Mouse (Mus musculus) hindbrain, postnatal 0 days (tissue): ENCODE measurements around the gene Auts2. TPM values are rescaled to one million over a fixed set of nuclear protein-coding genes. Genes with fewer than 3 reads are reported as not detected.

Experiments used
- ATAC-seq: fragments of 200-750 bp; cut with Nextera tagmentation; 2 replicates; pipeline ENCODE4 v1.8.0; 2017; ENCODE audit warnings: mild to moderate bottlenecking, moderate TSS enrichment, moderate library complexity
- DNase-seq: peaks from one replicate; pipeline ENCODE4 v3.0.0-alpha.2; 2015; ENCODE audit warnings: low spot score
- H3K27ac ChIP-seq: fragments of 300-500 bp; sonication (generic); 2 replicates; pipeline ENCODE4 v1.5.1; 2014; ENCODE audit warnings: mild to moderate bottlenecking
- H3K27me3 ChIP-seq: fragments of 300-500 bp; sonication (generic); 2 replicates; pipeline ENCODE4 v1.6.1; 2014; ENCODE audit warnings: low read length, mixed read lengths; ENCODE audit not compliant: insufficient read depth
- H3K36me3 ChIP-seq: fragments of 300-500 bp; sonication (generic); 2 replicates; pipeline ENCODE4 v1.6.1; 2014; ENCODE audit warnings: low read length, mixed read lengths; ENCODE audit not compliant: insufficient read depth
- H3K4me1 ChIP-seq: fragments of 300-500 bp; sonication (generic); 2 replicates; pipeline ENCODE4 v1.6.1; 2014; ENCODE audit warnings: antibody characterized with exemption, low read length, mixed read lengths; ENCODE audit not compliant: insufficient read depth
- H3K4me2 ChIP-seq: fragments of 300-500 bp; sonication (generic); 2 replicates; pipeline ENCODE4 v1.6.1; 2014; ENCODE audit warnings: low read depth, mild to moderate bottlenecking, low read length, moderate library complexity, mixed read lengths
- H3K4me3 ChIP-seq: fragments of 300-500 bp; sonication (generic); 2 replicates; pipeline ENCODE4 v1.5.1; 2014; ENCODE audit warnings: low read length
- H3K9ac ChIP-seq: fragments of 300-500 bp; sonication (generic); replicated peaks from 2 replicates; pipeline ENCODE4 v1.6.1; 2014; ENCODE audit warnings: mild to moderate bottlenecking, low read length, moderate library complexity, mixed read lengths
- H3K9me3 ChIP-seq: fragments of 300-500 bp; sonication (generic); 2 replicates; pipeline ENCODE4 v1.6.1; 2016; ENCODE audit warnings: low read length, mixed read lengths
- CTCF ChIP-seq: IDR thresholded peaks from 2 replicates; pipeline ENCODE4 v1.5.1; 2016; ENCODE audit warnings: antibody characterized with exemption, control low read depth, low read depth
- WGBS: fragments of 180-500 bp; shearing (Covaris S2); extraction: QIAGEN DNeasy Blood & Tissue Kit; methylation state at CpG from one replicate; pipeline ENCODE4 v1.1.7; 2014; 5-methylcytosine and 5-hydroxymethylcytosine counted together
- polyA plus RNA-seq: library from polyadenylated mRNA; unstranded; fragments of >200 nt; fragmentation: Nextera tagmentation; extraction: Ambion mirVana; gene quantifications from 2 replicates; pipeline ENCODE4 v1.2.1, GENCODE M21; 2015
- total RNA-seq: library from RNA; depleted of rRNA; stranded (reverse); fragments of >200 nt; gene quantifications from 2 replicates; pipeline ENCODE4 v1.2.3, GENCODE M21; 2014

Gene Auts2
- total and polyA plus RNA-seq, 2 experiments from 2014 or later = 39.3 to 54.9 TPM

GRCm38 (mm10) chr5:131767699-131768264 is 775.4 kb downstream of the Auts2 start:
- Histone ChIP-seq H3K4me2 (no peak overlapping the region), H3K36me3 (no peaks in the 10 kb centered on the region), H3K4me1 (peaks cover 14% of the 10 kb centered on the region; the same call in 1 of the 2 replicates), H3K4me3 (no peak overlapping the region), H3K27me3 (no peaks in the 10 kb centered on the region), H3K9me3 (no peaks in the 10 kb centered on the region), H3K27ac (0 out of 2 replicates have a peak overlapping the region, but pooled peaks have one; percentile 6), H3K9ac (no peak overlapping the region)
- TF ChIP-seq CTCF = no peak
- no peak for DNase-seq
- ATAC-seq = no peak
- WGBS = 40% methylated on average over 12 of the region's 12 CpGs

GRCm38 (mm10) chr5:131767176-131767575 is 776.0 kb downstream of the Auts2 start:
- no peak overlapping the region for H3K4me2 ChIP-seq
- H3K36me3 ChIP-seq = no peaks in the 10 kb centered on the region
- H3K4me3 ChIP-seq = no peak overlapping the region
- H3K4me1 ChIP-seq = peaks cover 14% of the 10 kb centered on the region; the same call in 1 of the 2 replicates
- DNase-seq (no peak), ATAC-seq (no peak)
- no peak for TF ChIP-seq CTCF
- no peaks in the 10 kb centered on the region for H3K9me3 ChIP-seq
- no peak overlapping the region for H3K9ac ChIP-seq
- WGBS = 69% methylated on average over 9 of the region's 9 CpGs
- no peaks in the 10 kb centered on the region for H3K27me3 ChIP-seq
- 0 out of 2 replicates have a peak overlapping the region, but pooled peaks have one; percentile 6 for H3K27ac ChIP-seq

GRCm38 (mm10) chr5:131759432-131759831 is 783.7 kb downstream of the Auts2 start:
- ATAC-seq (no peak), DNase-seq (no peak)
- H3K4me2 ChIP-seq = no peak overlapping the region
- H3K27me3 ChIP-seq = no peaks in the 10 kb centered on the region
- H3K4me3 ChIP-seq = no peak overlapping the region
- no peaks in the 10 kb centered on the region for H3K4me1 ChIP-seq
- no peak overlapping the region for H3K27ac ChIP-seq
- no peak overlapping the region for H3K9ac ChIP-seq
- 83% methylated on average over 13 of the region's 13 CpGs for WGBS
- TF ChIP-seq CTCF = no peak
- no peaks in the 10 kb centered on the region for H3K36me3 ChIP-seq
- H3K9me3 ChIP-seq = no peaks in the 10 kb centered on the region

- Histone ChIP-seq H3K9me3 (no peaks in the 10 kb centered on the region), H3K27me3 (no peaks in the 10 kb centered on the region), H3K9ac (no peak overlapping the region), H3K4me1 (no peaks in the 10 kb centered on the region), H3K4me3 (no peak overlapping the region), H3K4me2 (no peak overlapping the region), H3K36me3 (no peaks in the 10 kb centered on the region), H3K27ac (no peak overlapping the region)
- WGBS = 70% methylated on average over 2 of the region's 2 CpGs
- no peak for ATAC-seq
- no peak for TF ChIP-seq CTCF
- DNase-seq = no peak
Observed at GRCm38 (mm10) chr5:131750330-131750729, 792.8 kb downstream of the Auts2 start.

DNA sequence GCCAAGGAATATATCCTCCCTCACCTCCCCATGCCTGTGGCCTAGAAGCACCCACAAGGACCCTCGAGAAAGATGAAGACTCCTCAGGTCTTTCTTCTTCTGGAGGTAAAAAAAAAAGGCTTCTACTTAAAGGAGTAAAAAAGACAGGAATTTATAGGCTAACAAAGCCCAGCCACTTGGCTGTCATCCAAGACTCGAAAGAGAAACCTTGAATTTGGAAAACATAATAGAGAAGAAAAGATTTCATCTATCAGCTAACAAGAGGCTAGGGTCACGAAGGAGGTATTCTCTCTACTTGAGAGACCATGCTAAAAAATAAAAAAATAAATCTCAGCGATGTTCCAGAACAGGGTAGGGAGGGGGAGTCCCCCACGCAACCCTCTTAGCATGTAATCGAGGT is 793.9 kb downstream of the Auts2 start:
- WGBS = 36% methylated on average over 6 of the region's 6 CpGs
- H3K4me1 ChIP-seq = no peaks in the 10 kb centered on the region
- H3K36me3 ChIP-seq = no peaks in the 10 kb centered on the region
- no peak overlapping the region for H3K9ac ChIP-seq
- H3K4me2 ChIP-seq = no peak overlapping the region
- no peak for TF ChIP-seq CTCF
- no peaks in the 10 kb centered on the region for H3K9me3 ChIP-seq
- H3K4me3 ChIP-seq = no peak overlapping the region
- peak; percentile 34 for DNase-seq
- H3K27ac ChIP-seq = no peak overlapping the region
- no peak for ATAC-seq
- H3K27me3 ChIP-seq = no peaks in the 10 kb centered on the region

GRCm38 (mm10) chr5:131743069-131743468 is 800.1 kb downstream of the Auts2 start:
- H3K9ac ChIP-seq = no peak overlapping the region
- no peaks in the 10 kb centered on the region for H3K27me3 ChIP-seq
- H3K4me2 ChIP-seq = no peak overlapping the region
- no peaks in the 10 kb centered on the region for H3K9me3 ChIP-seq
- no peaks in the 10 kb centered on the region for H3K4me1 ChIP-seq
- WGBS = 40% methylated on average over 8 of the region's 8 CpGs
- peak; percentile 27 for DNase-seq
- TF ChIP-seq CTCF = no peak
- H3K4me3 ChIP-seq = no peak overlapping the region
- no peak overlapping the region for H3K27ac ChIP-seq
- no peaks in the 10 kb centered on the region for H3K36me3 ChIP-seq
- no peak for ATAC-seq

GRCm38 (mm10) chr5:131737476-131737875 is 805.7 kb downstream of the Auts2 start:
- no peak for TF ChIP-seq CTCF
- no peak for ATAC-seq
- WGBS = 81% methylated on average over 6 of the region's 6 CpGs

More at GRCm38 (mm10) chr5:131737476-131737875, 805.7 kb downstream of the Auts2 start:
- Histone ChIP-seq H3K9ac (no peak overlapping the region), H3K27me3 (no peaks in the 10 kb centered on the region), H3K4me3 (no peak overlapping the region), H3K4me2 (no peak overlapping the region), H3K9me3 (no peaks in the 10 kb centered on the region), H3K4me1 (no peaks in the 10 kb centered on the region; the same call in 1 of the 2 replicates), H3K27ac (no peak overlapping the region), H3K36me3 (no peaks in the 10 kb centered on the region)
- DNase-seq = no peak
